Mouse (Mus musculus) stomach, postnatal 0 days (tissue): ENCODE measurements at regions not wholly inside any gene's neighbourhood (a gene's known extent, or its start where the extent isn't known, plus 50 kb on each side); places are given as distances from the start of the nearest gene placed in this dataset.

Experiments
- CTCF ChIP-seq: IDR thresholded peaks from 2 replicates; pipeline ENCODE4 v1.5.1; 2016; ENCODE audit warnings: antibody characterized with exemption, low read depth, mild to moderate bottlenecking, moderate library complexity
- EP300 ChIP-seq: optimal IDR thresholded peaks from 2 replicates; pipeline ENCODE3; 2016; ENCODE audit warnings: antibody characterized with exemption

DNA sequence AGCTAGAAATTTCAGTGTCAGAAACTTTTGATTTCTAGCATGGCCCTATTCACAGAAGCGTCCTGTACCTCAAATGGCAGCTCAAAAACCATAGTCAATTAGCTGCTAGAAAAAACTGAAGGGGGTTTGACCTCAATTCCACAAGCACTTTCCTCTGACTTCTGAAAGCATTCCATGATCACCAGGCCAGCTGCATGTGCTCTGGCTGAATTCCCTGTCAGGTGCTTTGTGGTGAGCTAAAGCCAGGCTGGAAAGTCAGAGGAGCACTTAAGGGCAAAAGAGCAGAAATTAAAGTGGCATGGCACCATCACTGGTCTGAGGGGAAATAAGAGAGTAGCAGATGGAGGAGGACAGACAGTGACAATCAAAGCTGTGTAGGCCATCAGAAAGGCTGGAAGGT is 658.3 kb upstream of the Cntn5 start:
- TF ChIP-seq EP300, result no peak
- TF ChIP-seq CTCF, result no peak
